ENCODE assay signal across 10 mouse cellular contexts in genomic region chr13:110346707-110347106, GRCm38 (mm10). TPM values are rescaled to one million over a fixed set of nuclear protein-coding genes. Genes with fewer than 3 reads are reported as not detected.
DNase-seq lines count a peak whose midpoint lies in the region; ATAC-seq and TF ChIP-seq lines count a peak whose summit lies in the region.
"Had no signal": no experiment of that assay in that cellular context is flagged by ENCODE, and none has a peak within 500 bp of the region (broad histone marks: within the 10 kb centered on the region; RNA-seq: fewer than 3 reads in every experiment).

No protein-coding gene starts in this region.

- ATAC-seq in forebrain, embryonic 14.5 days, result no peak; the same call in 1 of the 2 replicates
- ATAC-seq in limb, embryonic 14.5 days (ENCODE audit: low FRiP score, low read depth), result no peak
- no peak; the same call in 1 of the 2 replicates for ATAC-seq in neural tube, embryonic 14.5 days (ENCODE audit: low read depth)
- no peak for ATAC-seq in heart, embryonic 11.5 days (replicated peaks; ENCODE audit: insufficient number of reproducible peaks, low FRiP score, low TSS enrichment)
- ATAC-seq in erythroblast, adult 5-6 weeks (replicated peaks; ENCODE audit: low FRiP score, poor library complexity, severe bottlenecking), result no peak

- no peak overlapping the region for H3K27ac ChIP-seq in forebrain, embryonic 14.5 days (ENCODE audit: low read depth, low read length)
- no peak overlapping the region for H3K27ac ChIP-seq in limb, embryonic 14.5 days (replicated peaks; ENCODE audit: low read depth, low read length)
- peak overlapping the region; percentile 64; the same call in 1 of the 2 replicates for H3K27ac ChIP-seq in neural tube, embryonic 14.5 days (ENCODE audit: low read depth, low read length)
- H3K27ac ChIP-seq in heart, embryonic 11.5 days (ENCODE audit: low read depth, low read length), result no peak overlapping the region
- H3K27ac ChIP-seq: liver, embryonic 13.5 days had no signal

- 28% methylated on average over 7 of the region's 7 CpGs for WGBS in forebrain, embryonic 14.5 days
- 33% methylated on average over 7 of the region's 7 CpGs for WGBS in limb, embryonic 14.5 days
- WGBS in neural tube, embryonic 14.5 days, result 20% methylated on average over 7 of the region's 7 CpGs
- WGBS in heart, embryonic 11.5 days (ENCODE audit: insufficient replicate concordance), result 50% methylated on average over 7 of the region's 7 CpGs

- no peak overlapping the region for H3K4me2 ChIP-seq in forebrain, embryonic 14.5 days (ENCODE audit: low read length)
- no peak overlapping the region for H3K4me2 ChIP-seq in limb, embryonic 14.5 days (replicated peaks; ENCODE audit: low read depth, low read length, severe bottlenecking)
- H3K4me2 ChIP-seq in neural tube, embryonic 14.5 days (ENCODE audit: low read depth, low read length), result no peak overlapping the region
- no peak overlapping the region for H3K4me2 ChIP-seq in heart, embryonic 11.5 days
- H3K4me2 ChIP-seq: liver, embryonic 13.5 days had no signal

- H3K9ac ChIP-seq in forebrain, embryonic 14.5 days (ENCODE audit: low read length), result no peak overlapping the region
- no peak overlapping the region for H3K9ac ChIP-seq in limb, embryonic 14.5 days (ENCODE audit: low read depth, low read length, severe bottlenecking)
- no peak overlapping the region for H3K9ac ChIP-seq in neural tube, embryonic 14.5 days (replicated peaks; ENCODE audit: low read depth, low read length)
- H3K9ac ChIP-seq in heart, embryonic 11.5 days (ENCODE audit: low read depth, low read length), result no peak overlapping the region
- H3K9ac ChIP-seq: liver, embryonic 13.5 days had no signal

- peak; percentile 51 for DNase-seq in brain, embryonic 18.5 days (ENCODE audit: low read depth, low spot score)
- DNase-seq in forebrain, embryonic 14.5 days (ENCODE audit: low spot score), result peak; percentile 70
- peak; percentile 38 for DNase-seq in limb, embryonic 14.5 days (ENCODE audit: low spot score)
- no peak for DNase-seq in lung, postnatal 4 days
- DNase-seq: cerebellum, adult 9-11 months; liver, embryonic 13.5 days; right cerebral cortex, postnatal 25 days had no signal

- H3K4me3 ChIP-seq in forebrain, embryonic 14.5 days (ENCODE audit: low read depth, low read length), result no peak overlapping the region
- no peak overlapping the region for H3K4me3 ChIP-seq in limb, embryonic 14.5 days (replicated peaks; ENCODE audit: low read length)
- H3K4me3 ChIP-seq in neural tube, embryonic 14.5 days (ENCODE audit: low read depth, low read length), result no peak overlapping the region
- no peak overlapping the region for H3K4me3 ChIP-seq in heart, embryonic 11.5 days (ENCODE audit: low read depth, low read length)
- H3K4me3 ChIP-seq: liver, embryonic 13.5 days had no signal

- no peak for TF ChIP-seq POLR2A in limb, embryonic 14.5 days (IDR thresholded peaks at IDR 0.05; ENCODE audit: borderline replicate concordance, extremely low read depth, insufficient read depth, insufficient read length)

- H3K27me3 ChIP-seq in forebrain, embryonic 14.5 days (replicated peaks; ENCODE audit: control insufficient read depth, insufficient read depth, low read length), result no peaks in the 10 kb centered on the region
- no peaks in the 10 kb centered on the region for H3K27me3 ChIP-seq in limb, embryonic 14.5 days (ENCODE audit: control insufficient read depth, insufficient read depth, low read length)
- H3K27me3 ChIP-seq in neural tube, embryonic 14.5 days (ENCODE audit: control insufficient read depth, insufficient read depth, low read length), result no peaks in the 10 kb centered on the region
- no peaks in the 10 kb centered on the region for H3K27me3 ChIP-seq in heart, embryonic 11.5 days (ENCODE audit: control insufficient read depth, insufficient read depth, low read length)
- H3K27me3 ChIP-seq: liver, embryonic 13.5 days had no signal

- no peaks in the 10 kb centered on the region for H3K4me1 ChIP-seq in forebrain, embryonic 14.5 days (ENCODE audit: control insufficient read depth, insufficient read depth, low read length)
- H3K4me1 ChIP-seq in limb, embryonic 14.5 days (ENCODE audit: control insufficient read depth, insufficient read depth, low read length), result no peaks in the 10 kb centered on the region
- peaks cover 4% of the 10 kb centered on the region; the same call in 1 of the 2 replicates for H3K4me1 ChIP-seq in neural tube, embryonic 14.5 days (ENCODE audit: control insufficient read depth, insufficient read depth, low read length)
- H3K4me1 ChIP-seq in heart, embryonic 11.5 days (ENCODE audit: control insufficient read depth, insufficient read depth, low read length), result no peaks in the 10 kb centered on the region
- H3K4me1 ChIP-seq: liver, embryonic 13.5 days had no signal

- H3K9me3 ChIP-seq in forebrain, embryonic 14.5 days (replicated peaks; ENCODE audit: control insufficient read depth, low read length), result no peaks in the 10 kb centered on the region
- no peaks in the 10 kb centered on the region for H3K9me3 ChIP-seq in limb, embryonic 14.5 days (ENCODE audit: control insufficient read depth, low read length)
- no peaks in the 10 kb centered on the region for H3K9me3 ChIP-seq in neural tube, embryonic 14.5 days (ENCODE audit: control insufficient read depth, low read length)
- H3K9me3 ChIP-seq in heart, embryonic 11.5 days (replicated peaks; ENCODE audit: control insufficient read depth, low read length), result no peaks in the 10 kb centered on the region
- H3K9me3 ChIP-seq: liver, embryonic 13.5 days had no signal

- no peaks in the 10 kb centered on the region for H3K36me3 ChIP-seq in forebrain, embryonic 14.5 days (ENCODE audit: control insufficient read depth, insufficient read depth, low read length)
- H3K36me3 ChIP-seq in limb, embryonic 14.5 days (ENCODE audit: control insufficient read depth, insufficient read depth, low read length), result no peaks in the 10 kb centered on the region
- H3K36me3 ChIP-seq in neural tube, embryonic 14.5 days (ENCODE audit: control insufficient read depth, insufficient read depth, low read length), result no peaks in the 10 kb centered on the region
- no peaks in the 10 kb centered on the region for H3K36me3 ChIP-seq in heart, embryonic 11.5 days (ENCODE audit: control insufficient read depth, insufficient read depth, low read length)
- H3K36me3 ChIP-seq: liver, embryonic 13.5 days had no signal

RNA-seq across cellular contexts. Expression of gene Gapt, which starts 10.3 kb away (rescaled TPM):
- not detected in 2 replicates for polyA plus RNA-seq in forebrain, embryonic 14.5 days (2014; fragmentation: Nextera tagmentation; extraction: Ambion mirVana)
- 0.19 and 0.23 TPM in 2 replicates for polyA plus RNA-seq in limb, embryonic 14.5 days (2012; rRNA removed)
- 0.35 TPM in 1 of 2 replicates, not detected in the other for polyA plus RNA-seq in limb, embryonic 14.5 days (2014; fragmentation: Nextera tagmentation; extraction: Ambion mirVana)
- not detected in 2 replicates for polyA plus RNA-seq in neural tube, embryonic 14.5 days (2014; fragmentation: Nextera tagmentation; extraction: Ambion mirVana)
- polyA plus RNA-seq in heart, embryonic 11.5 days (2014; fragmentation: Nextera tagmentation; extraction: Ambion mirVana), result 0.10 and 0.14 TPM in 2 replicates
- total RNA-seq in erythroblast, adult 5-6 weeks (2015; ENCODE audit: low replicate concordance), result 38.7 and 44.4 TPM in 2 replicates
- total RNA-seq in erythroblast, adult 5-6 weeks (2017; ENCODE audit: low replicate concordance), result 4.0 and 7.3 TPM in 2 replicates

RNA-seq across cellular contexts. Expression of gene Plk2, which starts 48.1 kb away (rescaled TPM):
- polyA plus RNA-seq in forebrain, embryonic 14.5 days (2014; fragmentation: Nextera tagmentation; extraction: Ambion mirVana), result 152 and 191 TPM in 2 replicates
- polyA plus RNA-seq in limb, embryonic 14.5 days (2012; rRNA removed), result 59.5 and 61.9 TPM in 2 replicates
- polyA plus RNA-seq in limb, embryonic 14.5 days (2014; fragmentation: Nextera tagmentation; extraction: Ambion mirVana), result 119 and 139 TPM in 2 replicates
- polyA plus RNA-seq in neural tube, embryonic 14.5 days (2014; fragmentation: Nextera tagmentation; extraction: Ambion mirVana), result 129 and 147 TPM in 2 replicates
- 122 and 146 TPM in 2 replicates for polyA plus RNA-seq in heart, embryonic 11.5 days (2014; fragmentation: Nextera tagmentation; extraction: Ambion mirVana)
- 0.38 TPM in 1 of 2 replicates, not detected in the other for total RNA-seq in erythroblast, adult 5-6 weeks (2015; ENCODE audit: low replicate concordance)
- 0.17 and 2.9 TPM in 2 replicates for total RNA-seq in erythroblast, adult 5-6 weeks (2017; ENCODE audit: low replicate concordance)

Comparison
In these comparisons a context has a peak if more than half of its experiments do, and no peak if none do; other contexts are left out.
1. DNase-seq: peak in brain, embryonic 18.5 days (single experiment), forebrain, embryonic 14.5 days (single experiment) and limb, embryonic 14.5 days (single experiment); none in lung, postnatal 4 days (0 of 2).